Mouse (Mus musculus): Measurements from ENCODE around the gene Hibadh. TPM values are rescaled to one million over a fixed set of nuclear protein-coding genes. Genes with fewer than 3 reads are reported as not detected.

Gene Hibadh
- total RNA-seq, 2 experiments from 2014 or later: 112 to 115 TPM

DNA sequence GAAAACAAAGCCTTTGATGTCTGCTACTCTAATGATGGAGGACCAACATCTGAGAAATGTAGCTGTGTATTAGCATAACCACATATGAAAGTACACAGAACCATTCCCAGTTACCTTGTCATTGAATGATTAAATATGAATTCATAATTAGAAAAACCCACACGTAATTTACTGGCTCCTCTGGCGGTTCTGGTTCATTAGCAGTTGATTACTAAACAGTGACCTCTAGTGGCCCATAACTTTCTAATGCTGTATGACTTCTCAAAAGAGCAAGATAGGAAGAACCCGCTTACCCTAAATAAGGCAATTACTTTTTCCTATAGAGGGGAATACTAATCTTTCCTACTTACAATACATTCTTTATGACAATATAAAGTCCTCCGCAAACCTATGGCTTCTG is 62.9 kb downstream of the Hibadh start:
- peak; percentile 54 for DNase-seq (ENCODE audit: low spot score)

DNA sequence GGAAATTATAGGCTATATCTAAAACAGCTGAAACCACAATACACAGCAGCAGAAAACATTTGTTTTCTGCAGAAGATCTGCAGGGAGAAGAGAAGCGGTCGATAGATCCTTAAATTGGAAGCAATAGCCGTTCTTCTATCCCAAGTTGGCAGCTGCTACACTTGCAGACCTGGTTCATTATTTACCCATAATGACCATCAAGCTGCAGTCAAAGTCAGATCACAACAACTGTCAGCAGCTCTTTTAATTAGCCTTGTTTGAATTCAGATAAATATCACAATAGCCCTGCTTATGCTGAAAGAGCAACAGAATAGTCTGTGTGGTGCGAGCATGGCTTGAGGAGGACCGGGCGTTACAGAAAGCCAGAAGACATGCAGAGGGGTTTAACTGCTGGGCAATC is 71.5 kb downstream of the Hibadh start:
- DNase-seq (ENCODE audit: low spot score): no peak

DNA sequence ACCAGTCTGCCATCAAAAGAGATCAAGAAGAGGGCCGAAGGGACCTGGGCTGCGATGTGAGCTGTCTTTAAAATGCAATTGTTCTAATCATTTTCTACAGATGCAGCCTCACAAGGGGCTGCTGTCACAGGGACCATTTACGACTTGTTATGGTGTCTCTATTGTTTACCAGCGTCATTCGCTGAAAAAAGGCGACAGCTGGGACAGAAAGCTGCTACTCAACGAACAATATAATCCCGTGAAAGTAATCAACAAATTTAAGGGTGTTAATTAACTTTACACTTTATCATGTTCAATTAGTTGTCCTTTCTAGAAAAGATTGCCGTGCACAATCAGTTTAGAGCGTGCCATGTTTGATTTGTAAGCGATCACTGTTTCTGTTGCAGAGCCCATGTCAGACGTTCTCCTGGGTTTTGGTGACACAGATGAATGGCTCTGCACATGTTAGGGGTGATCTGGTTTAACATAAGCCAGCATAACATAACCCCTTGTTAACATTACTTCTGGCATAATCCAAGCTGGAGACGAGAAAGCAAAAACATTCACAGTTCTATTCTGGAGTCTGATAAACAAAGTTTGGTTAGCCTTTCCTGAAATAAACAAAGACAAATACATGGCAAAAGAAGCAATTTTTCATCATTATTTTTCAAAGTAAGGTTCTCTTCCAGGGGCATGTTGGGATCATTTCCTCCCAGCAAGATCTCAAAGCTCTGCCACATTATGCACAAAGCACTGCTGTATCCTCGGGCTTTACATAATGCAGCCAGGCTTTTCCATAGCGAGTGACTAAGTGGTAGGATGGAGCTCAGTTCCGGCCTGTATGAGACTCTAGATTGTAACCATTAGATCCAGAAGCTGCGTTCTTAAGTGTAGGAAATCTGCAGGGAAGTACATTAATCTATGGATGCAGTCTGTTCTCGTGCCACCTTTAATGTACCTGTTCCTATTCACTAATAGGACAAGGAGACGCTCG is 72.6 kb downstream of the Hibadh start:
- no peak for DNase-seq (ENCODE audit: low spot score)

DNA sequence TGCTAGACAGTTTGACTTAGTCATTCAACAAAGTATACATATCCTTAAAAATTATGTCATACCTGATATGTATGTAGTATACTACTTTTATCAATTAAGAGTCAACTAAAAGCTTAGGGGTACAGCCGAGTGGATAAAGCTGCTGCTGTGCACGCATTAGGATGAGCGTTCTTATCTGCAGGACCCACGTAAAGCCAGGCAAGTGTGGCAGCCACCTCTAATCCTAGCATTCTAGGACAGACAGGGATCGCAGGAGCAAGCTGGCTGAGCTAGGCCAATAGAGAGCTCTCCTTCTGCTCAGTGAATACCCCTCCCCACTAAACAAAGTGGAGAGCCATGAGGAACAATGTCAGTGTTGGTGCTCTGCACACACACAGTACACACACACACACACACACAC is 75.0 kb downstream of the Hibadh start:
- no peak for DNase-seq (ENCODE audit: low spot score)

- no peak for DNase-seq (ENCODE audit: low spot score)
Measured at GRCm38 (mm10) chr6:52562994-52563393, 77.2 kb downstream of the Hibadh start.

DNA sequence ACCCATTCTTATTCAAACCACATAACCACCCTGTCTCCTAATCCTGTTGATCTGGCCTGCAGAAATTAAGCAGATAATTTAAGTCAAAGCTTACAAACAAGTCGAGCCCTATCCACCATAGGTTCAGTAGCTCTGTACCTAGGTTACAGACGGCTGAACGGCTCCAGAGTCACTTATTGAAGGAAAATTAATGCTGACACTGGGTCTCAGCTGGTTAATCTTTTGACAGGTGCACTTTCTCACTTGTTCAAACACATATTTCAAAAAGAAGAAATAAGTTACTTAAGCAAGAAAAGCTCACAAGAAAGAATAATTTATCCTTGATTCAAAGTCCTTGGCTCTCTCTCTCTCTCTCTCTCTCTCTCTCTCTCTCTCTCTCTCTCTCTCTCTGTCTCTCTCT is 81.1 kb downstream of the Hibadh start:
- no peak for DNase-seq (ENCODE audit: low spot score)

GRCm38 (mm10) chr6:52544376-52544775 is 95.8 kb downstream of the Hibadh start:
- DNase-seq (ENCODE audit: low spot score): peak; percentile 47

GRCm38 (mm10) chr6:52542464-52542863 is 97.7 kb downstream of the Hibadh start:
- DNase-seq (ENCODE audit: low spot score): no peak

DNA sequence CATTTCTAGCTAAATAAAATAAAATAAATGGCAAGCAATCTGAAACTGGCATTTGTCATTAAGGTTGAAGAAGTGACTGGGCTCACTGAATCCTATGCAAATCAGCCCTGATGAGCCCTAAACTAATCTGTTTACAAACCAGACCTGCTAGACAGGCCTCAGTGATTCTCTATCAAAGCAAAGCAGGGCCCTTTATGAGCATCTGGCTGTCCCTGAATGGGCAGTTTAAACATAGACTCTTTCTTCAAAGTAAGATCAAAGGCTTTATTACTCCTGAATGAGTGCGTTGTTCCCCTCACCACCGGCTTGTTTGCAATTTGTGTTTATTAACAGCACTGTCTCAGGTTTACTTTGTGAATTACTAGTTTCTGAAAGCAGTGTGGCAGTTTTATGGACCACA is 100.3 kb downstream of the Hibadh start:
- DNase-seq (ENCODE audit: low spot score): no peak

DNA sequence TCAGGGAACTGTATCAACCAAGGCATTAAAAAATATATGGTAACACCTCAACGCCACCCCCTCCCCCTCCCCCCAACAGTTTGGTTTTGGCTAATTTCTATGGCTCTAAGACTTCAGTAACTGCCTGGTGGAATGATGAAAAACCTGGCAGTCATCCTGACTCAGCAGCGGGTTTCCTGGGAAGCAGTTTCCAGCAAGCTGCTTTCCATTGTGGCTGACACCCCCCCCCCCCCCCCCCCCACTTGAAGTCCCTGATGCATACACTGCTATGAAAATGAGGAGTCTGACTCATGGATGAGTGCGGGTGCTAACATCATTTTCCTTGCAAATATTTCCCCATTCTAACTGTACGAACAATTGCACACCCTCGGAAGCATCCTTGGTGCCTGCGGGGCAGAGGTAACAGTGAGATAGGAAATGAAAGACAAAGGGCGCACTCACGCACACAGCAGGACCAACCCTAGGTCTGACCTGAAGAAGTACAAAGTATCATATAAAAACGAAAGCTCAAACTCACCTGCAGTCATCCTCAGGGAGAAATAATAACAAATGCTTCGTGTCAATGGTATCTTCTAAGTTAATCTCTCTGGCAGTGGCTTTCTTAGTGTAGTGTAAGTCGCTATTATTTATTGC is 105.0 kb downstream of the Hibadh start:
- DNase-seq (ENCODE audit: low spot score): no peak

- peak; percentile 15 for DNase-seq (ENCODE audit: low spot score)
Measured at GRCm38 (mm10) chr6:52532144-52532492, 108.1 kb downstream of the Hibadh start.

DNA sequence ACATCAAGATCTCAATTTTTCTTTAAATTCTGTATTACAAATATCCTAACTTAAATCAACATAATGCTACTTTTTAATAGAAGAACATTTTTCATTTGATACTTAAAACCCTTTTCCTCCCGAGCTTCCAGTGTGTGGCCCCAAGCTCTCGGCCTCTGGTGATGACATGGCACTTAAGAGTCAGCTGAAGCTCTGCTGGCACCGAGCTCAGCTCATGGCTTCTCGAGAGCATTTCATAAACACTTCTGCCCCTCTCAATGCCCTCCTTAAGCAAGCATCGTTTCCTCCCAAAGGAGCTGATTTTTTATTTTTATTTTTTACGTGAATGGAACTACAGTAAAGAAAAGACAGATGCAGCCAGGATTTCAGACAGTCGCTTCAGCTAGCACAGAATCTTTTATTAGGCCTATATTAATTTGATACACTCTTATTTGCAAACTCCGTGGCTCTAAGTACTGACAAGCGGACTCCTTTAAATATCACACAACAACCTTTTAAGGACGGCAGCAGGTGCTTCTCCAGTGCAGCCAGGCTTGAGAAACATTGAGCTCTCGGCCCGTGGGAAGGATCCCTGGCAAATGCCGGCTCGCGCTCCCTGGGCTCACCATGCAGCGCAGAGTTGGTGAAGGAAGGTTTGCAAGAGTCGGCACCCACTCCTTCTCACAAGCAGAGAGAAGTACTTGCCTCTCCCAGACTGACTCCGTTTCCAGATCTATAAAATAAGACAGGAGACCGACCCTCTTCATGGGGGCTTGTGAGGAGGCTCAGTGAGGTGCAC is 108.6 kb downstream of the Hibadh start:
- peak; percentile 62 for DNase-seq (ENCODE audit: low spot score)

DNA sequence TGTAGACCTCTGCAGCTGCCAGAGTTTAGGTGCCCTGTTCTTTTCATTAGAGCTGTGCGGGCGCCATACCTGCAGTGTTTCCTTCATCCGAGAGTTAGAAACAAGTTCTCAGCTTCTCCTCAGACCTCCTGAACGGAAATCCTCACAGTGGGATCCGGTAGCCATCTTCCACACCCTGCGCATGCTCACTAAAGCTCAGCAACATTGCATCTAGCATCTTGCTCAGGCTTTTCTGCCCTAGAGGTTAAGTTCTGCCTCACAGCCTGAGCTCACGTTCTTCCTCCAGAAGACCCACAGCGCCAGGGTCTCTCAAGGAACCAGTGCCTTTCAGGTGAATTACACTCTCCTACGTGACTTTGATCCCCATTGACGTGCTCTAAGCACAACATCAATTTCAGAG is 109.3 kb downstream of the Hibadh start:
- DNase-seq (ENCODE audit: low spot score): no peak

GRCm38 (mm10) chr6:52524226-52524625 is 116.0 kb downstream of the Hibadh start:
- no peak for DNase-seq (ENCODE audit: low spot score)

DNA sequence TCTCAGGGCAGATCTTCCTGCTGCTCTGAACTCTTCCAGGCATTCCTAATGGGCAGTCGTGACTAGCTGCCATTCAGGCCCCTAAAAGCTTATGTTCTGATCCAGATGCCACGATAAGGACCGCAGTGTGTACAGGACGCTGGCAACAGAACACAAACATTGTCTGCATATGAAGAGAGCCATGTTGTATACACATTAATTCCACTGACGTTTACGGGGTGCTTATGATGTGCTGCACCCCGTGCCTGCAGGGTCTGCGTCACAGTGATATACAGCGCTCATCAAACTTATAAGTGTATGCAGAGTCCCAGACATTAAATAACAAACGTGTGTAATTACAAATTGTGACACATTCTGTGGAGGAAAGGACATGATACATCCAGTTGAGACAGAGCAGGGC is 121.5 kb downstream of the Hibadh start:
- DNase-seq (ENCODE audit: low spot score): no peak

- no peak for DNase-seq (ENCODE audit: low spot score)
Measured at GRCm38 (mm10) chr6:52517272-52517671, 122.9 kb downstream of the Hibadh start.

DNA sequence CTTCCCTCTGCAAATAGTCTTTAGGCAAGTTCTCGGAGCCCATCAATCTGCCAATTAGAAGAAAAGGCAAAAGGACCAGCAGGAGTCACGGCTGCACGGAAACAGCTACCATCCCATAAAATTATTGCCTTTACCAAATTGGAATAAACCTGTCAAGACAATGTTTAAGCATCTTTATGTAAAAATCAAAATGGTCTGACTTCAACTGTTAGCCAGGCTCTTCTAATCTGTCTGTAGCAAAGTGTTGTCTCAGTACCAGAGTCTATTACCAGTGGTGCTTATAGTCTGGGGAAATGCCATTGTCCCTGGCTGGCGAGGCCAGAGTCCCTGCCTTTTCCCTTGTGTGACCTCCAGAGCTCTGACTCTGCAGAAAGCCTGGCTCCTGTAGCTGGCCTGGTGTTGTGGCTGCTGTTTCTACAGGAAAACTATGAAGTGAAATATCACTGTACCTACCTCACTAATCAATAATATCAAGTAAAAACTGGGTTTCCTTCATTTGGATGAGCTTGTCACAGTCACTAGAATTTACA is 126.2 kb downstream of the Hibadh start:
- no peak for DNase-seq (ENCODE audit: low spot score)

GRCm38 (mm10) chr6:52508789-52509188 is 131.4 kb downstream of the Hibadh start:
- DNase-seq (ENCODE audit: low spot score): no peak

GRCm38 (mm10) chr6:52507946-52508345 is 132.2 kb downstream of the Hibadh start:
- no peak for DNase-seq (ENCODE audit: low spot score)

GRCm38 (mm10) chr6:52507171-52507570 is 133.0 kb downstream of the Hibadh start:
- peak; percentile 66 for DNase-seq (ENCODE audit: low spot score)

GRCm38 (mm10) chr6:52505777-52506755 is 134.1 kb downstream of the Hibadh start:
- DNase-seq (ENCODE audit: low spot score): peak; percentile 43
